In genomic region chr4:58994762-58995161, GRCm38 (mm10) we compare ENCODE assay signal across 10 mouse cellular contexts. TPM values are rescaled to one million over a fixed set of nuclear protein-coding genes. Genes with fewer than 3 reads are reported as not detected.
DNase-seq lines count a peak whose midpoint lies in the region; ATAC-seq and TF ChIP-seq lines count a peak whose summit lies in the region.
"Had no signal": no experiment of that assay in that cellular context is flagged by ENCODE, and none has a peak within 500 bp of the region (broad histone marks: within the 10 kb centered on the region; RNA-seq: fewer than 3 reads in every experiment).

Gene Dnajc25, plus strand, starts transcription at chr4:58995062.

- peak within 1 kb of the TSS; percentile 66 for H3K27ac ChIP-seq in intestine, postnatal 0 days (ENCODE audit: low read depth, low read length)
- H3K27ac ChIP-seq: neural tube, embryonic 13.5 days had no signal

- no peaks in the 10 kb centered on the region for H3K36me3 ChIP-seq in intestine, postnatal 0 days (ENCODE audit: control insufficient read depth, insufficient read depth)
- H3K36me3 ChIP-seq: neural tube, embryonic 13.5 days had no signal

- WGBS in intestine, postnatal 0 days = 38% methylated on average over 4 of the region's 4 CpGs

- no peak within 1 kb of the TSS for H3K4me3 ChIP-seq in intestine, postnatal 0 days (ENCODE audit: low read depth, low read length)
- H3K4me3 ChIP-seq: neural tube, embryonic 13.5 days had no signal

- no peak within 1 kb of the TSS for H3K9ac ChIP-seq in intestine, postnatal 0 days (ENCODE audit: low read depth, low read length)
- H3K9ac ChIP-seq: neural tube, embryonic 13.5 days had no signal

- H3K4me2 ChIP-seq in intestine, postnatal 0 days (replicated peaks; ENCODE audit: low read depth) = peak within 1 kb of the TSS; percentile 14; the same call in 1 of the 2 replicates
- H3K4me2 ChIP-seq: neural tube, embryonic 13.5 days had no signal

- peaks cover 3% of the 10 kb centered on the region for H3K4me1 ChIP-seq in intestine, postnatal 0 days (replicated peaks; ENCODE audit: control insufficient read depth, insufficient read depth, low read length)
- H3K4me1 ChIP-seq: neural tube, embryonic 13.5 days had no signal

- intact Hi-C loops in gastrocnemius, postnatal 36 days (cut with DNase I) = loop anchor here (10.0 kb wide), 1 partner anchor 140 kb away; no protein-coding TSS in a partner anchor

- no peak for DNase-seq in gastrocnemius, adult 8-10 months (ENCODE audit: low spot score in 2 of 2)
- no peak for DNase-seq in gastrocnemius, postnatal 36 days
- peak; percentile 30 for DNase-seq in R1 (ENCODE audit: low read depth, low spot score)
- DNase-seq in gastrocnemius, postnatal 25 days = no peak
- no peak for DNase-seq in embryo, embryonic 10 days (ENCODE audit: low spot score)
- DNase-seq in left cerebral cortex, adult 8-10 months (ENCODE audit: low spot score in 2 of 2) = no peak
- no peak for DNase-seq in cerebellum, adult 9-10 months
- DNase-seq: cerebellum, postnatal 10 days had no signal

- ATAC-seq in intestine, postnatal 0 days = no peak

- TF ChIP-seq CTCF in intestine, postnatal 0 days (IDR thresholded peaks at IDR 0.05; ENCODE audit: low read depth) = no peak

- H3K27me3 ChIP-seq in intestine, postnatal 0 days (replicated peaks; ENCODE audit: control insufficient read depth, insufficient read depth, low read length) = no peaks in the 10 kb centered on the region
- H3K27me3 ChIP-seq: neural tube, embryonic 13.5 days had no signal

- no peaks in the 10 kb centered on the region for H3K9me3 ChIP-seq in intestine, postnatal 0 days (ENCODE audit: control insufficient read depth)
- H3K9me3 ChIP-seq: neural tube, embryonic 13.5 days had no signal

RNA-seq across cellular contexts. Expression of gene Dnajc25, which starts in this region (rescaled TPM):
- 10 to 100 TPM; 10.1 to 13.0 (median 11.5) TPM for total RNA-seq in gastrocnemius, adult 8-10 months (2022)
- total RNA-seq in gastrocnemius, postnatal 36 days (2021) = 10 to 100 TPM in 1 of 2 experiments, 1 to 10 TPM in 1; 9.8 to 10.7 TPM
- total RNA-seq in gastrocnemius, postnatal 25 days (2021) = 10 to 100 TPM; 10.5 to 11.1 TPM
- polyA plus RNA-seq in intestine, postnatal 0 days (2015; fragmentation: Nextera tagmentation; extraction: Ambion mirVana) = 13.0 and 13.1 TPM in 2 replicates
- 1 to 10 TPM; 4.9 to 7.3 (median 6.1) TPM for total RNA-seq in left cerebral cortex, adult 8-10 months (2022)
